Mouse (Mus musculus) bone marrow, adult 2 months (tissue): Measurements from ENCODE around the gene Pkmyt1.

Experiments
- CTCF ChIP-seq: fragments of 200-500 bp; IDR thresholded peaks from 2 replicates; pipeline ENCODE4 v1.5.1; 2011; ENCODE audit warnings: low read length, control low read depth; ENCODE audit not compliant: control insufficient read depth, insufficient read depth
- POLR2A ChIP-seq: fragments of 200-500 bp; IDR thresholded peaks from 2 replicates; pipeline ENCODE4 v1.6.1; 2011; ENCODE audit warnings: low read depth, mild to moderate bottlenecking, control low read depth, low read length, borderline replicate concordance; ENCODE audit not compliant: control insufficient read depth

GRCm38 (mm10) chr17:23770493-23770892 is 44.4 kb downstream of the Pkmyt1 start:
- TF ChIP-seq CTCF (no peak), POLR2A (no peak)
